Mouse (Mus musculus): ENCODE measurements around the gene Mcm9. TPM values are rescaled to one million over a fixed set of nuclear protein-coding genes. Genes with fewer than 3 reads are reported as not detected.
"Not testable (repeated sequence)": the region's sequence is repeated elsewhere in the genome, so short reads cannot be mapped to it uniquely, and the experiment has no call there.

Mcm9 gene
- polyA plus RNA-seq (2012; rRNA removed) = 3.9 and 4.7 TPM in 2 replicates

GRCm38 (mm10) chr10:53630339-53630738 lies at the start of gene Mcm9:
Gene Mcm9 (minus strand): TSS chr10:53630439.
- not testable (repeated sequence) for DNase-seq (ENCODE audit: low read depth)

- TF ChIP-seq POLR2A (IDR thresholded peaks at IDR 0.05; ENCODE audit: borderline replicate concordance, extremely low read depth, insufficient read depth, insufficient read length, poor library complexity, severe bottlenecking) (no peak), CTCF (IDR thresholded peaks at IDR 0.05; ENCODE audit: borderline replicate concordance, extremely low read depth, insufficient read depth, insufficient read length) (no peak)
- DNase-seq (ENCODE audit: low read depth) = no peak
Observed at GRCm38 (mm10) chr10:53661788-53662187, 31.5 kb upstream of the Mcm9 start.

- DNase-seq (ENCODE audit: low read depth) = not testable (repeated sequence)
Observed at GRCm38 (mm10) chr10:53654239-53654638, 24.0 kb upstream of the Mcm9 start.

GRCm38 (mm10) chr10:53650683-53651082 lies 20.4 kb upstream of the Mcm9 start:
- TF ChIP-seq POLR2A (IDR thresholded peaks at IDR 0.05; ENCODE audit: borderline replicate concordance, extremely low read depth, insufficient read depth, insufficient read length, poor library complexity, severe bottlenecking) (no peak), CTCF (IDR thresholded peaks at IDR 0.05; ENCODE audit: borderline replicate concordance, extremely low read depth, insufficient read depth, insufficient read length) (no peak)

GRCm38 (mm10) chr10:53641507-53641906 lies 11.3 kb upstream of the Mcm9 start:
- peak; percentile 81 for DNase-seq (ENCODE audit: low read depth)
- TF ChIP-seq CTCF (IDR thresholded peaks at IDR 0.05; ENCODE audit: borderline replicate concordance, extremely low read depth, insufficient read depth, insufficient read length) (peak; percentile 66; the same call in 1 of the 2 replicates), POLR2A (IDR thresholded peaks at IDR 0.05; ENCODE audit: borderline replicate concordance, extremely low read depth, insufficient read depth, insufficient read length, poor library complexity, severe bottlenecking) (no peak)

More at GRCm38 (mm10) chr10:53650683-53651082, 20.4 kb upstream of the Mcm9 start:
- no peak for DNase-seq (ENCODE audit: low read depth)

- no peak for DNase-seq (ENCODE audit: low read depth)
- no peak for TF ChIP-seq POLR2A (IDR thresholded peaks at IDR 0.05; ENCODE audit: borderline replicate concordance, extremely low read depth, insufficient read depth, insufficient read length, poor library complexity, severe bottlenecking)
- TF ChIP-seq CTCF (IDR thresholded peaks at IDR 0.05; ENCODE audit: borderline replicate concordance, extremely low read depth, insufficient read depth, insufficient read length) = no peak
Observed at GRCm38 (mm10) chr10:53635246-53635971, 5.2 kb upstream of the Mcm9 start.

GRCm38 (mm10) chr10:53634160-53634559 lies 3.9 kb upstream of the Mcm9 start:
- TF ChIP-seq CTCF (IDR thresholded peaks at IDR 0.05; ENCODE audit: borderline replicate concordance, extremely low read depth, insufficient read depth, insufficient read length) (no peak), POLR2A (IDR thresholded peaks at IDR 0.05; ENCODE audit: borderline replicate concordance, extremely low read depth, insufficient read depth, insufficient read length, poor library complexity, severe bottlenecking) (no peak)
- DNase-seq (ENCODE audit: low read depth) = no peak

GRCm38 (mm10) chr10:53629918-53630250 lies 355 bp downstream of the Mcm9 start:
- DNase-seq (ENCODE audit: low read depth) = peak; percentile 99
- TF ChIP-seq POLR2A (IDR thresholded peaks at IDR 0.05; ENCODE audit: borderline replicate concordance, extremely low read depth, insufficient read depth, insufficient read length, poor library complexity, severe bottlenecking) (peak; percentile 41; the same call in 1 of the 2 replicates), CTCF (IDR thresholded peaks at IDR 0.05; ENCODE audit: borderline replicate concordance, extremely low read depth, insufficient read depth, insufficient read length) (no peak)

- peak; percentile 95 for DNase-seq (ENCODE audit: low read depth)
- TF ChIP-seq CTCF (IDR thresholded peaks at IDR 0.05; ENCODE audit: borderline replicate concordance, extremely low read depth, insufficient read depth, insufficient read length) (peak; percentile 12; the same call in 1 of the 2 replicates), POLR2A (IDR thresholded peaks at IDR 0.05; ENCODE audit: borderline replicate concordance, extremely low read depth, insufficient read depth, insufficient read length, poor library complexity, severe bottlenecking) (peak; percentile 64; the same call in 1 of the 2 replicates)
Observed at GRCm38 (mm10) chr10:53629247-53629917, 857 bp downstream of the Mcm9 start.

- no peak for TF ChIP-seq POLR2A (IDR thresholded peaks at IDR 0.05; ENCODE audit: borderline replicate concordance, extremely low read depth, insufficient read depth, insufficient read length, poor library complexity, severe bottlenecking)
- TF ChIP-seq CTCF (IDR thresholded peaks at IDR 0.05; ENCODE audit: borderline replicate concordance, extremely low read depth, insufficient read depth, insufficient read length) = no peak
- no peak for DNase-seq (ENCODE audit: low read depth)
Observed at GRCm38 (mm10) chr10:53615850-53616616, 14.2 kb downstream of the Mcm9 start.

- DNase-seq (ENCODE audit: low read depth) = no peak
- no peak for TF ChIP-seq POLR2A (IDR thresholded peaks at IDR 0.05; ENCODE audit: borderline replicate concordance, extremely low read depth, insufficient read depth, insufficient read length, poor library complexity, severe bottlenecking)
- no peak for TF ChIP-seq CTCF (IDR thresholded peaks at IDR 0.05; ENCODE audit: borderline replicate concordance, extremely low read depth, insufficient read depth, insufficient read length)
Observed at GRCm38 (mm10) chr10:53613955-53614354, 16.3 kb downstream of the Mcm9 start.
